Mouse (Mus musculus) cerebellum, adult 2 months (tissue): ENCODE results near the gene Morn4.

Experiments used
- CTCF ChIP-seq: fragments of 200-500 bp; IDR thresholded peaks from 2 replicates; pipeline ENCODE4 v1.5.1; 2011; ENCODE audit warnings: low read depth, mild to moderate bottlenecking, control low read depth, low read length, moderate library complexity, borderline replicate concordance; ENCODE audit not compliant: insufficient read depth
- POLR2A ChIP-seq: fragments of 200-500 bp; IDR thresholded peaks from 2 replicates; pipeline ENCODE4 v1.6.1; 2011; ENCODE audit warnings: low read length, control low read depth, borderline replicate concordance; ENCODE audit not compliant: insufficient read depth

GRCm38 (mm10) chr19:42054255-42054654 is 31.9 kb downstream of the Morn4 start:
- TF ChIP-seq POLR2A (no peak), CTCF (no peak)
